Mouse (Mus musculus) G1E (cell line): Measurements from ENCODE around the gene Snx21. TPM values are rescaled to one million over a fixed set of nuclear protein-coding genes. Genes with fewer than 3 reads are reported as not detected.

ENCODE experiments used
- ATAC-seq: 2 replicates; pipeline ENCODE4 v1.8.0; 2016; ENCODE audit warnings: mild to moderate bottlenecking; ENCODE audit not compliant: insufficient number of reproducible peaks, poor library complexity, low FRiP score, severe bottlenecking; ENCODE audit errors: extremely low read depth
- DNase-seq: peaks from one replicate; pipeline ENCODE4 v3.0.0; 2012; ENCODE audit warnings: low spot score
- H3K27me3 ChIP-seq: 2 replicates; pipeline ENCODE4 v1.6.1; 2012; ENCODE audit warnings: mild to moderate bottlenecking, low read length, inconsistent platforms; ENCODE audit not compliant: insufficient read depth
- H3K36me3 ChIP-seq: replicated peaks from 2 replicates; pipeline ENCODE3; 2012; ENCODE audit warnings: mild to moderate bottlenecking, inconsistent platforms
- H3K4me1 ChIP-seq: 2 replicates; pipeline ENCODE4 v1.6.1; 2012; ENCODE audit warnings: low read depth, low read length, inconsistent platforms, mixed read lengths; ENCODE audit not compliant: insufficient read depth
- H3K4me3 ChIP-seq: 2 replicates; pipeline ENCODE4 v1.5.1; 2012; ENCODE audit warnings: low read depth, mild to moderate bottlenecking, inconsistent platforms, low read length, moderate library complexity, mixed read lengths
- H3K9me3 ChIP-seq: replicated peaks from 2 replicates; pipeline ENCODE4 v1.6.1; 2012; ENCODE audit warnings: inconsistent platforms
- CTCF ChIP-seq: IDR thresholded peaks from 2 replicates; pipeline ENCODE4 v1.5.1; 2012; ENCODE audit warnings: low read depth, low read length, inconsistent platforms, mixed read lengths
- GATA1 ChIP-seq: IDR thresholded peaks from 2 replicates; pipeline ENCODE4 v1.6.1; 2012; ENCODE audit warnings: borderline replicate concordance, low read length, inconsistent platforms, mixed read lengths
- GATA2 ChIP-seq: IDR thresholded peaks from 2 replicates; pipeline ENCODE4 v1.6.1; 2012; ENCODE audit warnings: low read depth, low read length, inconsistent platforms, borderline replicate concordance
- POLR2AphosphoS5 ChIP-seq: IDR thresholded peaks from 2 replicates; pipeline ENCODE4 v1.6.1; 2012; ENCODE audit warnings: low read depth, low read length, inconsistent platforms; ENCODE audit not compliant: insufficient replicate concordance
- TAL1 ChIP-seq: conservative IDR thresholded peaks from 2 replicates; pipeline ENCODE4 v1.6.1; 2012; ENCODE audit warnings: low read depth, low read length, inconsistent platforms, mixed read lengths
- polyA plus RNA-seq: library from polyadenylated mRNA; stranded (reverse); fragments of >175 nt; gene quantifications from 2 replicates; pipeline ENCODE4 v1.2.3, GENCODE M21; 2012
- total RNA-seq, 2 experiments: library from RNA; stranded (forward) in 1 of 2; stranded (reverse) in 1 of 2; fragments of 200-1000 nt in 1 of 2; fragments of >200 nt in 1 of 2; fragmentation: Nextera tagmentation in 1 of 2; gene quantifications; 2 replicates each; pipeline ENCODE4 v1.2.3; 2014 to 2017

The Snx21 gene
- total and polyA plus RNA-seq, 3 experiments, result 1.3 to 4.7 (median 3.5) TPM

DNA sequence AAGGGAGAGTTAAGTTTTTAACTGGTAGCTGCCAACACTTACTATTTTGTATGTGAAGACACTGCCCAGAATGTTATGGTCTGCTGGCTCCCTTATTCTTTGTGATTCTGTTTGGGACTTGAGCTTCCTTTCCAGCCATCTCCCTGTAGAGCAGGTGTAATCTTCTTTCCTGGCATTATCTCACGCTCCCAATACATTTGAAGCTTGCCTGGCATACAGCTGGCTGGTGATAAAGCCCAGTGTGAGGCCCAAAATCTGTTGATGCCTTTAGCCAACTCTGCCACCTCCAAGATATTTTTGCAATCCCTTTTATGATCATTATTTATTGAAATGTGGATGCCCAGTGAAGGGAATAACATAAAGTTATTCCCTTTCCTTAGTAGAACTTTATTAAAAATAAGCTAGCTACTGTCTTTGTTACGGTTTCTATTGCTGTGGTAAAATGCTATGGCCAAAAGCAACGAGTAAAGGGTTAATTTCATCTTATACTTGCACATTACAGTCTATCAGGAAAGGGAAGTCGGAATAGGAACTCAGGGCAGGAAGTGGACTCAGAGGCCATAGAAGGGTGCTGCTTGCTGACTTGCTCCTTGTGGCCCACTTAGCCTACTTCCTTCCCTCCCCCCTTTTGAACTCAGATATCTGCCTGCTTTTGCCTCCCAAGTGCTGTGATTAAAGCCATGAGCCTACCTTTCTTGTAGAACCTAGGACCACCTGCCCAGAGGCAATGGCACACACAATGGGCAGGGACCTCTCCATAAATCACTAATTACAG is 25.4 kb upstream of the Snx21 start:
- Histone ChIP-seq H3K4me1 (peaks cover 33% of the 10 kb centered on the region), H3K36me3 (peaks cover 95% of the 10 kb centered on the region), H3K9me3 (no peaks in the 10 kb centered on the region), H3K27me3 (no peaks in the 10 kb centered on the region), H3K4me3 (no peak overlapping the region)
- no peak for DNase-seq
- no peak for TF ChIP-seq CTCF
- no peak for TF ChIP-seq GATA1
- no peak for TF ChIP-seq GATA2
- TF ChIP-seq POLR2AphosphoS5, result no peak
- TF ChIP-seq TAL1, result no peak
- no peak for ATAC-seq

DNA sequence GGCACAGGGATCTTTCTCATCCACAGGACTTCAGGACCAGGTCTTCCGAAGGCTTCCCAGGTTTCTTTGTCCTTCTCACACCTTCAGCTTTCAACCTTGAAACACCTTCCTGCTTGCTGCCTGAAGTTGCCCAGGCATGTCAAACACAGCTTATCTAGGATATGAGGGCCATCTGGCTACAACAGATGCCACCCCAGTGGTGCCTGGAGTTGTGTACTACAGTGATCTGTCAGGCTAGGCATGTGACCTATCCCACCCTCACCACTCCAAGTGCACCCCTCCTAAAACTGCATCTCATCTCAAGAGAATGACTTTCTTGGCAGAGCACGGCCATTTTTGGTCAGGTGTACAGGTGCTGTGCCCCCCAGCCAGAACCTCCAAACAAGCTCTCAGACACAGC is 24.1 kb upstream of the Snx21 start:
- TF ChIP-seq GATA2 (no peak), TAL1 (no peak), CTCF (no peak), POLR2AphosphoS5 (no peak), GATA1 (no peak)
- DNase-seq (no peak), ATAC-seq (no peak; the same call in 1 of the 2 replicates)
- no peaks in the 10 kb centered on the region for H3K27me3 ChIP-seq
- peaks cover 30% of the 10 kb centered on the region for H3K4me1 ChIP-seq
- H3K36me3 ChIP-seq, result peaks cover 95% of the 10 kb centered on the region
- H3K9me3 ChIP-seq, result no peaks in the 10 kb centered on the region
- no peak overlapping the region for H3K4me3 ChIP-seq

DNA sequence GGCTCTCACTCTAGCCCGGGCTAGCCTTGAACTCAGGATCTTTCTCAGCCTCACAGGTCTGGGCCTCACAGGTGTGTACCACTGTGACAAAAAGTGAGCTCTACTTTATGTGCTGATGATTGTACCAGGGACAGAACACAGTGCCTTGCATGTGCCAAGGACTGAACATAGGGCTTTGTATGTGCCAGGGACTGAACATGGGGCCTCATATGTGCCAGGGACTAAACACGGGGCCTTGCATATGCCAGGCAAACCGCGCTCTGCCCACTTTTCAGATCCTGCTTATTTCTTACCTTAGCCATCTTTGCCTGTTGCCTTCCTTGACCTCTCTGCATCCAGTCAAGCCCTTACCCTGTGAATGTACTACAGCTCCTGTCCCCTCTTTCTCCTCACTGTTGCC is 23.7 kb upstream of the Snx21 start:
- H3K36me3 ChIP-seq, result peaks cover 95% of the 10 kb centered on the region
- TF ChIP-seq POLR2AphosphoS5 (no peak), GATA1 (no peak)
- no peaks in the 10 kb centered on the region for H3K9me3 ChIP-seq
- H3K4me3 ChIP-seq, result no peak overlapping the region
- DNase-seq, result no peak
- H3K4me1 ChIP-seq, result peaks cover 30% of the 10 kb centered on the region
- ATAC-seq, result no peak
- H3K27me3 ChIP-seq, result no peaks in the 10 kb centered on the region

DNA sequence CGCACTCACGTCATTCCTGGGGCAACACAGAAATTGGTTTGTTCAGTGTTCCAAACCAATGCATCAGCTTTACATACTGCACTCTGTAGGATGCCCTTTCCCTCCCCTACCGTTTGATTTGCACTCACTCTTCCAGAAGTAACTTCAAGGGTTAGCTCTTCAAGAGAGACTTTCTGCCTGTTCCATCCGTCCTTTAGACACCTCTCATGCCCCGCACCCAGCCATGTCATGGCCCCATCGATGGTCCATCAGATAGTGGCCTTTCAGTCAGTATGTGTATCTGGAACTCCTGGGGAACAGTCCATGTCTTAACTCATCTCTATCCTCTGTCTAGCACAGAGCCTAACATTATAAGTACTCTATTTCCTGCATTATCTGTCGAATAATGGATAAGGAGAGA is 23.0 kb upstream of the Snx21 start:
- TF ChIP-seq GATA2, result no peak
- TF ChIP-seq CTCF, result no peak
- TF ChIP-seq TAL1, result no peak
- no peak for TF ChIP-seq POLR2AphosphoS5
- TF ChIP-seq GATA1, result no peak
- Histone ChIP-seq H3K36me3 (peaks cover 95% of the 10 kb centered on the region), H3K4me1 (peaks cover 31% of the 10 kb centered on the region), H3K9me3 (no peaks in the 10 kb centered on the region), H3K27me3 (no peaks in the 10 kb centered on the region), H3K4me3 (no peak overlapping the region)
- DNase-seq, result no peak
- no peak for ATAC-seq

- DNase-seq, result no peak
- Histone ChIP-seq H3K4me1 (peaks cover 35% of the 10 kb centered on the region), H3K4me3 (no peak overlapping the region), H3K27me3 (no peaks in the 10 kb centered on the region), H3K9me3 (no peaks in the 10 kb centered on the region), H3K36me3 (peaks cover 77% of the 10 kb centered on the region)
- no peak for ATAC-seq
- TF ChIP-seq CTCF, result no peak
- TF ChIP-seq GATA2, result no peak
- TF ChIP-seq POLR2AphosphoS5, result no peak
- TF ChIP-seq TAL1, result no peak
- no peak for TF ChIP-seq GATA1
Observed at GRCm38 (mm10) chr2:164765841-164766240, 19.8 kb upstream of the Snx21 start.

DNA sequence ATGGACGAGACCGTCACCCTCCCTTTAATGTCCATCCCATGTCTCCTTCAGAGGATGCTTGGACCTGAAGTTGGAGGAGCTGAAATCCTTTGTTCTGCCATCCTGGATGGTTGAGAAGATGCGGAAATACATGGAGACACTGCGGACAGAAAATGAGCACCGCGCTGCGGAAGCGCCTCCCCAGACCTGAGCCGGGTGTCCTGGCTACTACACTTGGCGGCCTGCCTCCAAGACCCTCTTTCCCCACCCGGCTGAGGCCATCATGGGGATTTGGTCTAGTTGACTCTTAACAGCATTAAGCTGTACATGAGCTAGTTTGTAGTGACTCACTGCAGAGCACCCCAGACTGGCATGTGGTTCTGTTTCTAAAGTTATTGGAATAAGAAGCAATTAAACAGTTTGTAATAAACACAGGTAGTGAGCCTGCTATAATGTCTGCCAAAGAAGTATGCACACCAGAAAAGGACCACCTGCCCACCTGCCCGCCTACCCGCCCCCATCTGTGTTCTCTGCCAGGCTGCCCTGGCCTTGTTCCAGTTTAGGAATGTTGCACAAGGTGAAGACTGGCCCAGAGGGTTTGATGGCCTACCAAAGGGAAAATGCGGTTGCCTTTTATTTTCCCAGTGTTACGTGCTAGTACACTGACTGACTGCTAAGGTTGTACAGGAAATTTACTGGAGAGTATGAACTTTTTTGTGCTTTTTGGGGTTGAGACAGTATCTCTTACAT is 17.6 kb upstream of the Snx21 start:
- no peak overlapping the region for H3K4me3 ChIP-seq
- ATAC-seq, result no peak

More for the DNA sequence above, 17.6 kb upstream of the Snx21 start:
- no peak for DNase-seq
- Histone ChIP-seq H3K9me3 (no peaks in the 10 kb centered on the region), H3K27me3 (no peaks in the 10 kb centered on the region), H3K36me3 (peaks cover 75% of the 10 kb centered on the region), H3K4me1 (peaks cover 44% of the 10 kb centered on the region)
- TF ChIP-seq TAL1 (no peak), POLR2AphosphoS5 (no peak), GATA2 (no peak), GATA1 (no peak), CTCF (no peak)
